Mouse (Mus musculus) CD8-positive naive resting alpha-beta T cell, adult 57 days (primary cell): Measurements from ENCODE around the gene Elovl1. TPM values are rescaled to one million over a fixed set of nuclear protein-coding genes. Genes with fewer than 3 reads are reported as not detected.

ENCODE experiments used
- total RNA-seq: library from RNA; stranded (reverse); gene quantifications from one replicate; pipeline ENCODE4 v1.2.4, GENCODE M21; 2023

Gene Elovl1
- total RNA-seq, result 39.3 TPM

DNA sequence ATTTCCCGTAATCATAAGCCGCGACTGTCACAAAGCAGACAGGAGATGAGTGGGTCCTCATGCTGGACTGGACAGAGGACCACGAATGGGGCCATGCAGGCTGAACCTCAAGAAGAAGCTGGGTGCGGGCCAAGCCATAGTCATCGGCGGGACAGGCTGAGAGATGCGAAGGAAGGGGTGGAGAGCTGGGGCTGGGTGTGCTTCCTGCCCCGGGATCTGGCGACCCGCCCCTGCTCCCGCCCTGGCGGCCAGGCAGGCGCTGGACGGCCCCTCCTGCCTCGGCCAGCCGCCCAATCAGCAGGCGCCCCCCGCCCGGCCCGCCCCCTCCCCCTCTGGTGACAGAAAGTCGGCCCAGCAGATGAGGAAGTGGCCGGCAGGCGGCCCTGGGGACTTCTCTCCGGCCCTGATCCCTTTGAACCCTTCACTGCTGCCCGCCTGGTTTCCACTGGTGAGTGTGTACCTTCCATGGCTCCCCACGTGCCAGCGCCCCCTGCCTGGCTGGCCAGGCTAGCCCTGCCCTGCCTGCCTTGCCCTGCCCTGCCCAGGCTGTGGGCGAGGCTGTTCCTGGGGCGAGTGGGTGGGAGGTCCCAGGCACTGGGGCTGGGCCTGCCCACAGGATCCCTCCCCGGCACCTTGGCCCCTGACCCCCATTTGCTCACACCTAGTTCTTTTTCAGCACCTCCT is at the start of gene Elovl1:
TSS of gene Elovl1 (plus strand) at position 326 of the 684 bp plus-strand sequence.

DNA sequence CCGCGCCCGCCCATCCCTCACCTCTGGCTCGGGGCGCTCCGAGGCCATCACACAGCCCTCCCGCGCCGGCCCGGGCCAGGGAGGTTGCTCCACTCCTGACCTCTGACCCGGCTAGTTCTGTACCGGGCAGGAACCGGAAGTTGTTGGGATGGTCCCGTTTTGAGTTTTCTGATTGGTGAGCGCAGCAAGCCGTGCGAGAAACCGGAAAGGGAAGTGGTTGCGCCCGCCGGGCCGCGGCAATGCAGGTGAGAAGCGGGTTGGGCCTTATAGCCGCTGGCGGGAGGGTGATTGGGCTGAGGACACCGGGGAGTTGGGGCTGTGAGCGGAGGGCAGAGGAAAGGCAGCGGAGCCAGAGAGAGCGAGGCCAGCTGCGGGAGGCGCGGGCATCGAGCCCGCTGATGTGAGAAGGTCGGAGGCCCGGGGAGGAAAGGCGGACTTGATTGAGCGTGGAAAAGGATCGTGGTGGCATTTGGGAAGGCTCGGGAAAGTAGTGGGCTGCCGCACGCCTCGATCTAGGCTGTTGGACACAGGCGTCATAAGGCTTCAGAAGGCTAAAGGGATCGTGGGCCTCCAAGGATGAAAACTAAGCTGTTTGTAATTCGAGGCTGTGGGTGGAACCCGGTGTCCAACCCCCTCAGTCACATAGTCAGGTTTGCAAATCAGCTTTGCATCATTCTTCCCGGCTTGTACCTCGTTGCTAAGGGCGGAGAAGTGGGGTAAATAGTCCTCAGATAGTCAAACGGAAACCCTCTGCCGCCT is 18.6 kb upstream of the Elovl1 start, which contains the start of the genes Szt2 and Med8:
TSS of gene Szt2 (minus strand) at position 132 of the 759 bp plus-strand sequence.
TSS of gene Med8 (plus strand) at position 196 of the 759 bp plus-strand sequence.

DNA sequence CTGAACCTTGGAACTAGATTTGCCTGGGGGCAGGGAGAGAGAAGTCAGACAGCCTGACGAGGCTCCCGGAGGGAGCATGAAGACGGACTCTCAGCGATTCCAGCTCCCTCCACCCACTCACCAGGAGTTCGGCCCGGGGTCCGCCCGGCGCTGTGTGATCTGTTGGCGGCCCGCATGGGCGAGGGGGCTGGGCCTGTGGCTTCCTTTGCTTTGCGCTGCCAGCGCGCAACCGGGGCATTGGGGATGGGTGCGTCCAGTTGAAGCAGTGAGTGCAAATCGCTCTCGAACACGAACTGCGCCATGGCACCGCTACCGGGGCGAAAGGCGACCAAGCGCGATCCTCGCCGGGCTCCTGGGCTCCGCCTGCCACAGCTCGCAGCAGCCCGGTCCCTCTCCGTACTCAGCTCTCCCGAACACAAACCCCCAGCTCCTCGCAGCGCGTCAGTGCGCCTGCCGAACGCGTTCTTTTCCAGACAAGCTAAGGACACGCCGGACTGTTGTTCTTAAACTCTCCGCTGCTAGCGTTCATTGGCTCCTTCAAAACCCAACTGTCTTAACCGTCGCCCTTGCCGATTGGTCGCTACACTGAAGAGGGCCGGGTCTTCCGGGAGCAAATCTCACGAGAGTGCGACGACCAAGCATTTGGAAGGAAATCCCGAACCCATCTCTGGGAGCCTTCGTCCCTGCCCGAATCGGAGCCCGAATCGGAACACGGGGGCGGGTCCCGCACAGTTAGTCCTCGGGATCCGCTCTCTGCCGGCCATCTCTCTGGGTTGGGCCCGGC is 9.1 kb downstream of the Elovl1 start, which contains the start of gene Cdc20:
TSS of gene Cdc20 (minus strand) at position 533 of the 784 bp plus-strand sequence.

DNA sequence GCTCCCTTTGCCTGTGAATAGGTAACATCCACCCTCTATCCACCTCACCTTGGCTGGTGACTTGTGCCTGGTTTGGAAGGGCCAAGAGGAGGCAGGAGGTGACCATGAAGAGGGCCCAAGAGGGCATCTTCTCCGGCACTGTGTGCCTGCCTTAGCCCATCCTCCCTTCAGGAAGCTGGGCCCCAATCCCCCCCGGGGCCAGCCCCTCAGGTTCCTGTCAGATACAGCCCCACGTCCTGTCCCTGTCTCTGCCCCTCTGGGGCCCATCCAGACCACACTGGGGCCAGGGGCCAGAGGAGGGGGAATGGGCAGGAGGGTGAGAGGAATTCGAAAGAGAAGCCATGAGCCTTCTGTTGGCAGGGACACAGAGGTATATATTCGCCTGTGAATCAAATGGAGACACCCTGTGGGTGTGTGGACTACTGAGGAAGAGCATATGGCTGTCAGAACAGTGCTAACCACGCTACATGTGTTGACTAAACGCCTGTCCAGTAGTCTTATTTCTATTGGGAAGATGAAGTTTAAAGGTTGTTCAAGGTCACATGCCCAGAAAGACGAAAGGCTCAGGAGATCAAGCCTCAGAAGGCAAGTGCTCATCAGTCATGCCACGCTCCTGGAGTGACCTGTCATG is 29.6 kb downstream of the Elovl1 start, which contains the start of gene Mpl:
TSS of gene Mpl (minus strand) at position 169 of the 631 bp plus-strand sequence.

Other genes with a start within 250 kb of the Elovl1 start
- gene Kdm4a, start 248.1 kb upstream of the Elovl1 start, total RNA-seq, result 60.1 TPM
- 1.9 TPM for gene Ptprf, start 136.7 kb upstream of the Elovl1 start, total RNA-seq
- 74.1 TPM for gene Szt2, start 18.8 kb upstream of the Elovl1 start, total RNA-seq
- 59.5 TPM for gene Med8, start 18.8 kb upstream of the Elovl1 start, total RNA-seq
- 4.2 TPM for gene Cdc20, start 9.3 kb downstream of the Elovl1 start, total RNA-seq
- not detected for gene Mpl, start 29.4 kb downstream of the Elovl1 start, total RNA-seq
- gene Tie1, start 62.0 kb downstream of the Elovl1 start, total RNA-seq, result 0.18 TPM
- not detected for gene 2610528J11Rik, start 98.9 kb downstream of the Elovl1 start, total RNA-seq
- gene Tmem125, start 116.0 kb downstream of the Elovl1 start, total RNA-seq, result not detected
- gene Cfap57, start 192.7 kb downstream of the Elovl1 start, total RNA-seq, result not detected
- gene Ebna1bp2, start 192.7 kb downstream of the Elovl1 start, total RNA-seq, result 69.7 TPM
- not detected for gene Olfr62, start 230.9 kb downstream of the Elovl1 start, total RNA-seq